Mouse (Mus musculus) heart, postnatal 14 days (tissue): ENCODE results near the gene Prpf4. TPM values are rescaled to one million over a fixed set of nuclear protein-coding genes. Genes with fewer than 3 reads are reported as not detected.
A peak's percentile ranks its signal among the peaks of the same experiment; 100 is the strongest.

Experiments used
- DNase-seq, 2 experiments: peaks; one replicate each; pipeline ENCODE4 v3.0.0; 2021 to 2022
- intact Hi-C: fragments of 180-260 bp; cut with DNase I; formaldehyde crosslinking; loops from one replicate; pipeline ENCODE4 v1.15.1; 2025
- long read RNA-seq, 2 experiments: library from polyadenylated mRNA; stranded (forward); transcript quantifications; one replicate each; pipeline ENCODE4 v2.0.0; 2021
- total RNA-seq, 2 experiments: library from RNA; stranded (reverse); gene quantifications; 2 replicates each; pipeline ENCODE4 v1.2.3; 2021

The Prpf4 gene
- total RNA-seq = 10 to 100 TPM in 1 of 2 experiments, 1 to 10 TPM in 1; 9.7 to 10.7 TPM
- long read RNA-seq, experiment 1, full-length matches to known transcripts = 18 of 23 reads
- long read RNA-seq, experiment 1, partial matches to known transcripts = 0 of 23 reads
- long read RNA-seq, experiment 1, other reads (novel, unspliced or antisense) = 5 of 23 reads
- long read RNA-seq, experiment 2, full-length matches to known transcripts = 12 of 19 reads
- long read RNA-seq, experiment 2, partial matches to known transcripts = 2 of 19 reads
- long read RNA-seq, experiment 2, other reads (novel, unspliced or antisense) = 5 of 19 reads

- intact Hi-C loops = loop anchor here (5.0 to 10.0 kb wide), 5 partner anchors 66 to 204 kb away; partner anchors contain the start of genes Alad and Hdhd3
- peak; percentile 95 to 97 for DNase-seq
Observed at GRCm38 (mm10) chr4:62408601-62409282, at the start of gene Prpf4, which contains the start of gene Cdc26. Prpf4 (plus strand) TSS chr4:62408797. Cdc26 (minus strand) TSS chr4:62408642.

GRCm38 (mm10) chr4:62359256-62359775, 49.3 kb upstream of the Prpf4 start:
- no peak for DNase-seq
- intact Hi-C loops = no loop called here

GRCm38 (mm10) chr4:62360088-62360804, 48.4 kb upstream of the Prpf4 start, which contains the start of the genes Fkbp15 and Slc31a1:
Fkbp15 (minus strand) TSS chr4:62360548.
Slc31a1 (plus strand) TSS chr4:62360727.
- DNase-seq = peak; percentile 92 to 94
- intact Hi-C loops = loop anchor here (2.0 kb wide), 1 partner anchor 47 kb away; no protein-coding TSS in a partner anchor

- intact Hi-C loops = loop anchor here (2.0 kb wide), 1 partner anchor 46 kb away; no protein-coding TSS in a partner anchor
- DNase-seq = peak in 1 of 2 experiments; percentile 18
Observed at GRCm38 (mm10) chr4:62360805-62361455, 47.7 kb upstream of the Prpf4 start.

GRCm38 (mm10) chr4:62361571-62361970, 47.0 kb upstream of the Prpf4 start:
- intact Hi-C loops = loop anchor here (2.0 kb wide), 1 partner anchor 45 kb away; no protein-coding TSS in a partner anchor
- DNase-seq = no peak

- DNase-seq = no peak
- intact Hi-C loops = loop anchor here (2.0 kb wide), 1 partner anchor 45 kb away; no protein-coding TSS in a partner anchor
Observed at GRCm38 (mm10) chr4:62361997-62362396, 46.6 kb upstream of the Prpf4 start.

- DNase-seq = no peak
- intact Hi-C loops = no loop called here
Observed at GRCm38 (mm10) chr4:62362437-62362836, 46.2 kb upstream of the Prpf4 start.

- intact Hi-C loops = no loop called here
- no peak for DNase-seq
Observed at GRCm38 (mm10) chr4:62364299-62364698, 44.3 kb upstream of the Prpf4 start.

- intact Hi-C loops = no loop called here
- no peak for DNase-seq
Observed at GRCm38 (mm10) chr4:62366291-62366690, 42.3 kb upstream of the Prpf4 start.

GRCm38 (mm10) chr4:62367586-62367985, 41.0 kb upstream of the Prpf4 start:
- no peak for DNase-seq
- intact Hi-C loops = no loop called here

GRCm38 (mm10) chr4:62369091-62369490, 39.5 kb upstream of the Prpf4 start:
- intact Hi-C loops = loop anchor here (2.0 kb wide), 1 partner anchor 16 kb away; no protein-coding TSS in a partner anchor
- no peak for DNase-seq

- intact Hi-C loops = no loop called here
- DNase-seq = no peak
Observed at GRCm38 (mm10) chr4:62372410-62372809, 36.2 kb upstream of the Prpf4 start.

GRCm38 (mm10) chr4:62372818-62373520, 35.6 kb upstream of the Prpf4 start:
- intact Hi-C loops = no loop called here
- DNase-seq = no peak

- DNase-seq = no peak
- intact Hi-C loops = no loop called here
Observed at GRCm38 (mm10) chr4:62373668-62374067, 34.9 kb upstream of the Prpf4 start.

- no peak for DNase-seq
- intact Hi-C loops = no loop called here
Observed at GRCm38 (mm10) chr4:62374342-62374741, 34.3 kb upstream of the Prpf4 start.

GRCm38 (mm10) chr4:62376123-62376522, 32.5 kb upstream of the Prpf4 start:
- intact Hi-C loops = no loop called here
- no peak for DNase-seq

GRCm38 (mm10) chr4:62379724-62380381, 28.7 kb upstream of the Prpf4 start:
- DNase-seq = no peak
- intact Hi-C loops = no loop called here

GRCm38 (mm10) chr4:62383207-62383606, 25.4 kb upstream of the Prpf4 start:
- no peak for DNase-seq
- intact Hi-C loops = no loop called here

- DNase-seq = no peak
- intact Hi-C loops = loop anchor here (2.0 kb wide), 1 partner anchor 15 kb away; no protein-coding TSS in a partner anchor
Observed at GRCm38 (mm10) chr4:62383752-62384151, 24.8 kb upstream of the Prpf4 start.
